Mouse (Mus musculus) skeletal muscle tissue, adult 2 months (tissue): ENCODE results near the gene Fbrsl1.

Source experiments
- DNase-seq: peaks from one replicate; pipeline ENCODE4 v3.0.0-alpha.2; 2012; ENCODE audit warnings: low read depth, low spot score

The Fbrsl1 gene

DNA sequence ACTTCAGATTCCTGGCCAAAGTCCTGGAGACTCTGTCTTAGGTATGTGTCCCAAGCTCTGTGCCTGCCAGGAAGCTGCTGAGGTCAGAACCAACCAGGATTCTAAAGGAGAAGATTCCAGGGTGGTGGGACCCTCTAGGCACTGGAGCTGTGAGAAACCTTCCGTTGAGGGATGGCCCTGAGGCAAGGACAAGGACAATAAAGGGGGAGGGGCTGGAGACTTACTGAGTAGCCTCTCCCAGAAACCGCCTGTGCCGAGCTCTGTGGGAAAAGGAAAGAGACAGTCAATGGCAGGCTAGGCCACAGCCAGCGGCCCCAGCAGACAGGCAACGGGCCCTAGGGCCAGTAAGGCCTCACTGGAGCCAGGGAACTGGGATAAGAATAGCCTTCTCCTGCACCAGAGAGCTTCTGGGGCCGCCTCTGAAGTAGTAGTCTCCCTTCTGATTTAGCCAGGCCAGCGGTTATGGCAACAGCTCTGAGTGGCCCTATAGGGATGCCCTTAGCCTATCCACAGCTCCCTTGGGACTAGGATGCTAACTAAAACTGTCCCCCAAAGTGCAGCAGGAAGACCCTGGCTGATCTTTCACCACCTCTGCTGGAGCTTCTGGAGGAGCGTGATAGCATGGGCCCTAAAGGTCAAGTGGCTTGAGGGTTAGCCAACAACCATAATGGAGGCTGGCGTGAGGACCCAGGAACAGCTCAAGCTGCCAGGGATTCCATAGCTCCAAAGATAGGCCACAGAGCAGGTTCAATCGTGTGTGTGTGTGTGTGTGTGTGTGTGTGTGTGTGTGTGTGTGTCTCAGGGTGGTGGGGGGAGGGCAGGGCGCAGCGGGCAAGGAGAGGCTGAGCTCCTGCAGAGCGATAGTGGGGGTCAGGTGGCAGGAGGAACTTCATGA is 32.2 kb downstream of the Fbrsl1 start:
- DNase-seq = peak; percentile 75

- DNase-seq = no peak
Observed at GRCm38 (mm10) chr5:110415022-110415421, 33.3 kb downstream of the Fbrsl1 start.

GRCm38 (mm10) chr5:110413018-110413417 is 35.3 kb downstream of the Fbrsl1 start:
- no peak for DNase-seq

- no peak for DNase-seq
Observed at GRCm38 (mm10) chr5:110410386-110410785, 37.9 kb downstream of the Fbrsl1 start.

DNA sequence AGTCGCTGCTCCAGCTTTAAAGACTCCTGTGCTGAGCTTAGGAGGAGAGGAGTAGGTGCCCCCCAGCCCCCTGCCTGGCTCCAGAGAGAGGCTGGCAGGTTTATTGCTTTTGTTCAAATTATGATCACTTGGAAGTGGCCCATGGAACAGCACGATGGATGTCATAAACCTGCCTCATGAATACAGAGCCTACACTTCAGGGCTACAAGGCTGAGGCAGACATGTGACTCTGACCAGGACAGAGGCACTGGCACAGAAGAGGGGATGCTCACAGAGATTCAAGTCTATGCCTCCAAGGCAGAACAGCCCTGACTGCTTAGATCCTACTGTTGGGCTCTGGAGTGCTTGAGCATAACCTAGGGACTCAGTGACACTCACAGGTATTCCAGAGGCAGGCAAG is 39.3 kb downstream of the Fbrsl1 start:
- DNase-seq = no peak

DNA sequence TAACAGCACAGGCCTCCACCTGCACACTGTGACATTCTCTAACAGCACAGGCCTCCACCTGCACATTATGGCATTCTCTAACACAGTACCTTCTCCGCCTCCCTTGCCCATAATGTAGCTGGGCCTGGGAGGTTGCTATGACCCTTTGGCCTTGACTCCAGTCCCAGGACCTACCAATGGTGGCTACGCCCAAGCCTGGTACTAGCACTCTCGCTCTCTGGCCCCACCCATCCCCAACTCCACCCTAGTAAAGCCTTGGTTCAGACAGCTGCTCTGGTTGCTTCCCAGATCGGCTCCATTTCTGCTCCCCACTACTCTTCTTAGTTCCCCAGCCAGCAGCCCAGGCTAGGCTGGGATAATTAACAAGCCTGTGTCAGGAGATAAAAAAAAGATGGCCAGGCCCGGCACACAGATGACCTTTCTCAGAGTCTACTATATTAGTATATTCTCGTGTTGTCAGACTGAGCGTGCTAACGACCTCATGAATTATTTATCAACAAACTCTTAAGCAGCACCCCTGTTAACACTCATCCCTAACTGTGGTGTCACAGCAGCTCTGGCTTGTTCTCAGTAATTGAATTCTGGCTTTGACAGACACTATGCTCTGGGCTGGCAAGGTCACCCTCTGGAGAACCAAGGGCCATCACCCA is 42.1 kb downstream of the Fbrsl1 start:
- DNase-seq = no peak

DNA sequence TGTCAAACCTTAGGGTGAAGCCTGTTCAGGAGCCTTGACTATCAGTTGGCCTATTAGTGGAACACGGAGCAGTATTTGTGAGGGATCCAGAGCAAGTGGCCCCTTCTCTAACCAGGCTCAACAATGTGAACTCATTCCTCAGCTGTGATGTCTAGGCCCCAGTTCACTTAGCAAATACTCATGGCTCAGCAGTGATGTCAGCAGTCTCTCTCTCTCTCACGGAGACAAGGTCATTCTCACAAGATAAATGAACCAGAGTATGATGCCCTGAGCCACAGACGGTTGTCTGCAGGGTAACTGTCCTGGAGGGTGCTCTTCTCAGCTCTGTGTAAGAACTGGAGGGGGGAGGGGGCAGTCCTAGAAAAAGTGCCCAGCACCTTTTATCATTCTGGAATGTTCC is 44.4 kb downstream of the Fbrsl1 start:
- DNase-seq = no peak

DNA sequence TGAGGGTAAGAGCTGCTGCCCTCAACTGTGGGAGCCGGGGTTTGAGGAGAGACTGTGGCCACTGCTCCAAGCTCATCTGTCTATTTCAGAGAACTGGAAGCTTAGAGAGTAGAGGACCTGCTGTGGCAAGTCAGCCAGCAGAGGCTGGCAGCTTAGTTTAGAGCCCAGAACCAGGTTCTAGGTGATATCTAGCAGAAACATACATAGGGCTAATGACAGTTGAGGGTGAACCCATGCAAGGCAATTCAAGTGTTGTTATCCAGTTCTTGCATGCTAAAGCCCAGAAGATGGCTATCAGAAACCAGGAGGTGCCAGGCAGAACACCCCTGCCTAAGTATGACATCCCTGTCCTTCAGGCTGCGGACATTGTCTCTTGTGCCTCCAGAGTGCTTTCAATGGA is 45.7 kb downstream of the Fbrsl1 start:
- no peak for DNase-seq

GRCm38 (mm10) chr5:110401101-110401500 is 47.2 kb downstream of the Fbrsl1 start:
- DNase-seq = no peak

DNA sequence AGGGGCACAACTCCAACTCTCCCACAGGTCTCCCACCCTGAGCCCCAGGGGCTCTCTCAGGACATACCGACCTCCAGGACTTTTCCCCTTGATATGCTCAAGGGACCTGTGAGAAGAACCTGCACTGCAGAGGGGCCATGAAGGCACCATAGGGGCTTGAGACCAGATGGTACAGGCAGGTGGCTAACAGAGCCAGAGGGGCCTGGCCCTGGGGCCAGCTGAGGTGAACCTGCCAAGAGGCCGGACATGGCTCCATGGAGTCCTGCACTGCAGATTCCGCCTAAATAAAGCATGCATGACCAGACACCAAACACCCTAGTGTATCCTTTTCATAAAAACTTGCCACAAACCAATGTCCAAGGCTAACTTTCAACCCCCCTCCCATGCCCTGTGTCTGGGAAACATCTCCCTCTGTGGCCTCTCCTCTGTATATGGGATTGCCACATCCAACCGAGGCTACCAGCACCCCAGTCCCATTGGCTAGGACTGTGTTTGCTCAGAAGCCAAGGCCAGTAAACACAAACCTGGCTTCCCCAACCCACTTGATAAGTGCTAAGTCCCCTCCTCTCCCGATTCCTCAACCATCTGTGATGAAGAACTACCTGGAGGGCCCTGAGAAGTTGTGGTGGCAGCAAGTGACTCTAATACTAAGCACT is 53.2 kb downstream of the Fbrsl1 start:
- DNase-seq = no peak

GRCm38 (mm10) chr5:110392727-110393126 is 55.6 kb downstream of the Fbrsl1 start:
- no peak for DNase-seq

DNA sequence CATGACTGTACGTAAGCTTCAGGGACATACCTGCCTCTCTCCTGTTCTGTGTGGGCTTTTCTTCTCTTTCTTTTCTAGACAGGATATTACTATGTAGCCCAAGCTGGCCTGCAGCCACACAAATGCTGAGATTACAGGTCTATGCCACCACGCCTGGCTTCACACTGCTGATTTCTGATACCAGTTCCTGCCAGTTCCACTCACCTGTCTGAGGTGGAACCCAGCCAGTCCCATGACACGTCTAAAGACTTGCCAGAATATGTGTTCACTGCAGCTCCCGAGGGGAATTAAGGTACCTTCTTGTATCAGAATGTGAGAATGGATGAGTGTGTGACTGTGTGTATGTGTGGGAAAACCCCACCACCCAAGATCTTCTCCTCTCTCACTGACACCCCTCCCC is 57.7 kb downstream of the Fbrsl1 start:
- no peak for DNase-seq

GRCm38 (mm10) chr5:110387332-110387731 is 61.0 kb downstream of the Fbrsl1 start:
- no peak for DNase-seq

DNA sequence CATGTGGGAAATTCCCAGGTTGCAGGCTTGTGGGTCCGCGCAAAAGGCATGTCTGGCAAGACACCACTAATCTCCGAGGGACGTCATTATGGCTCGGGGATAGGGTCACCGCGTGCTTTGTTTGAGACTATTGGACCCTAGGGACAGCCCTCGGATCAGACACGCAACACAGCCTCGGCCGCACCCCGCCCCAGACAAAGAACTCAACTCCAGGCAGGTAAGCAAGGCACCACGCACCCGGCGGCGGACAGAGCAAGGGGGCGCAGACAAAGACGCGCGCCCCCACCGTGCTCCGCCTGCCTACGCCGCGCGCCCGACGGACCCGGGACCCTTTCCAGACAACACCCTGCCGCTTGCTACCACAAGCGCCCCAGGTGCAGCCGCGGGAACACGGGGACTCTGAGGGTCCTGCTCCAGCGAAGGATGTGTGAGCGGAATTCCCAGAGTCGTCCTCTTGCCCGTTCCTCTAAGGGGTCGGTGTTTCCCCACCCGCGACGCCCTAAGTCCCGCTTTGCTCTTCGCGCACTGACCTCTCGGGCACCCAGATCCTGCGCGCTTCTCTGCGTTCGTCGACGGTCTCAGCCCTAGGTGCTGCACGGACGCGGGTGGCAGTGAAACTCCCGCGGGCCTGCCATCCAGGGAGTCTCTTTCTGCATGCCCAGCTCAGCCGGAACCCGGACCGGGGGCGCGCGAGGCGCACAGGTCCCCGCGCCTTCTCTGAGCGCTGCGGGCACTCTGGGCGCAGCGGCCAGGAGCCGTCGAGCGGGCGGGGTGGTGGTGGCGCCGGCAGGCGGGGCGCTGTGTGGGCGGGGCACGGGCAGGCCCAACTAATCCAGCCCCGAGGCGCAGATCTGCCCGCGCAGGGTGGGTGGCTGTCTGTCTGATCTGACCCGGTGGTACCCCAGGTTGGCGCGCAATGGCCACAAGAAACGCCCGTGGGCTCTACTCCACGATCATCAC is 61.7 kb downstream of the Fbrsl1 start:
- no peak for DNase-seq

GRCm38 (mm10) chr5:110385263-110385662 is 63.0 kb downstream of the Fbrsl1 start:
- no peak for DNase-seq

DNA sequence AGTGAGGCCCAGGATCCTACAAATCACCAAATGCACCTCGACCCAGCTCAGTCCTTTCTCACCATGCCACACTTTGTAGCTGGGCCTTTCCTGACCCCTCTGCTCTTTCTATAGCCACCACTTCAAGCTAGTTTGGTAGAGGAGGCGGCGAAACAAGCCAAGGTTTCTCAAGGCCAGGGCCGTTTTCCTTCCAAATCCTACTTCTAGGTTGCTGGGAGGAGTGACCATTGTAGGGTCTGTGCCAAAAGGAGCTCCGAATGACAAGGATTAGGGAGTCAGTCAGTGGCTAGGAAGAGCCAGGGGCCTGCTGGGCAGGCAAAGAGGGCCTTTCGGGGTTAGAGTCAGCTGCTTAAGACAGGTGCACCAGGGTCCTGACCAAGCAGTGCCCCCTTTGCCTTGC is 63.8 kb downstream of the Fbrsl1 start:
- no peak for DNase-seq

DNA sequence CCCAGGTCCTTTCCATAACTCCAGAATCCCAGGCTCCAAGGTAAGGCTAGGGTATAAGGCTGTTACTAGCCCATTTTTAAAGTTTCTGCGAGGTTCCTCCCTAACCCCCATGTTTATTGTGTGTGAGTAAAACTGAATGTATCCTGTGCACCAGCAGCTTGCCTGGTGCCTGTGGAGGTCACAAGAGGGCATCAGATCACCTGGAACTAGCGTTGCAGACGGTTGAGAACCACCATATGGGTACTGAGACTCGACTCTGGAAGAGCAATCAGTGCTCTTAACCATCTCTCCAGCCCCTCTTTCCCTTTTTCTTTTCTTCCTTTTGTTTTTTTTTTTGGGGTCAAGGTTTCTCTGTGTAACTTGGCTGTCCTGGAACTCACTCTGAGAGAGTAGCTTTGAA is 68.5 kb downstream of the Fbrsl1 start:
- DNase-seq = no peak

GRCm38 (mm10) chr5:110379086-110379485 is 69.2 kb downstream of the Fbrsl1 start:
- no peak for DNase-seq

DNA sequence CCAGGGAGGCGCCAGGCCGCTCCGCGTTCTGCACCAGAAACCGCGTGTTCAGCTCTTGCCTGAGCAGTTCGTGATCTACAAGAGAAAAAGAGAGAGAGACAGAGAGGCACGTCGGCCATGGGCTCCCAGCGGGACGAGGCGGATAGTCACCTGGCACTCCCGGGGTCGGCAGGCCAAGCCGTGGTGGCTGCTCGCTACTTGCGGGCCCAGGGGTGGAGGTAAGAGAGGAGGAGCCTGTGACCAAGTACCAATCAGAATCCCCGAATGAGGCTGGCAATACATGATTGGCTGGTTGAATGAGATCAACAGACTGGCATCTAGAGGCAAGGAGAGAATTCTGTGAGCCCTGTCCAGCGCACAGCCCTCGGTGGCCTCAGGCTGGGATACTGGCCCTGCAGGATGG is 70.1 kb downstream of the Fbrsl1 start:
- no peak for DNase-seq

DNA sequence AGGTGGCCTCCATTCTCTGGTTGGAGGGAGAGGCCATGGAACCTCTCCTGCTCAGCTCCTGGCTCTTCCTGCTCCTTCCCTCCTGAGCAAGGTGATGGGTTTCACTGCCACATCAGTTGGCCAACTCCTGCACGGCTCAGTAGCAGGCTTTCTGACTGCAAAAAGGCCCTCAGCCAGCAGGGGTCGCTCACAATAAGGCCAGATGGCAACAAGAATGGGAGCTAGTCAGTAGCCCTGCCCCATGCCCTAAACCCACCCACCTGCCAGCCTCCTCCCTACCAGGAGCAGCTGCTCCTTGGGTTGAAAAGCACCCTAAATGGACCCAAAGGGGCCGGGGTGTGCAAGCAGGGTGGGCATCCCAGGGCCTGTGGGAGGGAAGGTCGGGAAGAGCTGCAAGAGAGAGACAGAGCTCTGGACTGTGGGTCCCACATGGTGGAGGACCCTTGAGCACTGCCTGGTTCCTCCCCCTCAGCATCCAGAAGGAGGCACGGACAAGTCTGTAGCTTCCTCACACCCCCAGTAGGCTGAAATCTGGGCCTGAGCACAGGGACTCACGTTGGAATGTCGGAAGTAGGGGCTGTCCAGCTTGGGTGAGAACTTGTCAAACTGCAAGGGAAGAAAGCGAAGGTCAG is 71.4 kb downstream of the Fbrsl1 start:
- DNase-seq = peak; percentile 30
